ENCODE assay signal across 8 mouse cellular contexts in genomic region chr3:122360721-122361138, GRCm38 (mm10).
DNase-seq lines count a peak whose midpoint lies in the region; ATAC-seq and TF ChIP-seq lines count a peak whose summit lies in the region.

No protein-coding gene starts in this region.

- H3K36me3 ChIP-seq in lung, embryonic 16.5 days (ENCODE audit: control insufficient read depth, insufficient read depth, low read length), result no peaks in the 10 kb centered on the region
- H3K36me3 ChIP-seq in embryonic facial prominence, embryonic 14.5 days (ENCODE audit: control insufficient read depth, insufficient read depth, low read length), result no peaks in the 10 kb centered on the region
- no peaks in the 10 kb centered on the region for H3K36me3 ChIP-seq in hindbrain, embryonic 14.5 days (replicated peaks; ENCODE audit: control insufficient read depth, insufficient read depth)

- DNase-seq in lung, adult 2 months, result no peak
- peak; percentile 83 for DNase-seq in embryonic facial prominence, embryonic 14.5 days (ENCODE audit: low spot score)
- no peak for DNase-seq in hindbrain, embryonic 14.5 days (ENCODE audit: low spot score)
- DNase-seq in retina, embryonic 14.5 days (ENCODE audit: low spot score), result peak; percentile 72
- no peak for DNase-seq in cerebellum, postnatal 14 days
- DNase-seq in adrenal gland, postnatal 36 days, result no peak
- no peak for DNase-seq in frontal cortex, postnatal 36 days (ENCODE audit: low spot score in 2 of 2)

- no peaks in the 10 kb centered on the region for H3K27me3 ChIP-seq in lung, embryonic 16.5 days (ENCODE audit: control insufficient read depth, insufficient read depth, low read depth, low read length)
- H3K27me3 ChIP-seq in embryonic facial prominence, embryonic 14.5 days (replicated peaks; ENCODE audit: control insufficient read depth, insufficient read depth, low read length), result no peaks in the 10 kb centered on the region
- H3K27me3 ChIP-seq in hindbrain, embryonic 14.5 days (ENCODE audit: control insufficient read depth, insufficient read depth, low read length), result no peaks in the 10 kb centered on the region

- H3K27ac ChIP-seq in lung, embryonic 16.5 days (ENCODE audit: low read length), result no peak overlapping the region
- H3K27ac ChIP-seq in embryonic facial prominence, embryonic 14.5 days (replicated peaks; ENCODE audit: low read depth, low read length), result no peak overlapping the region; the same call in 1 of the 2 replicates
- no peak overlapping the region for H3K27ac ChIP-seq in hindbrain, embryonic 14.5 days

- no peak overlapping the region for H3K9ac ChIP-seq in lung, embryonic 16.5 days (ENCODE audit: low read length)
- H3K9ac ChIP-seq in embryonic facial prominence, embryonic 14.5 days (ENCODE audit: low read depth, low read length), result no peak overlapping the region
- H3K9ac ChIP-seq in hindbrain, embryonic 14.5 days, result no peak overlapping the region

- no peak for TF ChIP-seq POLR2A in lung, adult 2 months (IDR thresholded peaks at IDR 0.05; ENCODE audit: borderline replicate concordance, extremely low read depth, low read depth, low read length)

- no peaks in the 10 kb centered on the region for H3K9me3 ChIP-seq in lung, embryonic 16.5 days (ENCODE audit: control insufficient read depth, low read length)
- no peaks in the 10 kb centered on the region for H3K9me3 ChIP-seq in embryonic facial prominence, embryonic 14.5 days (ENCODE audit: control insufficient read depth, low read length)
- H3K9me3 ChIP-seq in hindbrain, embryonic 14.5 days (ENCODE audit: control insufficient read depth, low read length), result no peaks in the 10 kb centered on the region

- peaks cover 11% of the 10 kb centered on the region for H3K4me1 ChIP-seq in lung, embryonic 16.5 days (replicated peaks; ENCODE audit: control insufficient read depth, insufficient read depth, low read length)
- no peaks in the 10 kb centered on the region for H3K4me1 ChIP-seq in lung, adult 2 months (ENCODE audit: control insufficient read depth, insufficient read depth, low read length)
- peaks cover 29% of the 10 kb centered on the region for H3K4me1 ChIP-seq in embryonic facial prominence, embryonic 14.5 days (ENCODE audit: control insufficient read depth, insufficient read depth, low read length)
- peaks cover 8% of the 10 kb centered on the region for H3K4me1 ChIP-seq in hindbrain, embryonic 14.5 days (replicated peaks; ENCODE audit: control insufficient read depth, insufficient read depth, low read length)

- no peak for TF ChIP-seq CTCF in lung, adult 2 months (IDR thresholded peaks at IDR 0.05; ENCODE audit: insufficient read depth, low read length)

- 0 out of 2 replicates have a peak, but pooled peaks have one; percentile 29 for ATAC-seq in lung, embryonic 16.5 days (ENCODE audit: low read depth)
- peak; percentile 69; the same call in 1 of the 2 replicates for ATAC-seq in embryonic facial prominence, embryonic 14.5 days (ENCODE audit: low read depth)
- peak; percentile 49; the same call in 1 of the 2 replicates for ATAC-seq in hindbrain, embryonic 14.5 days (ENCODE audit: low FRiP score)

- H3K4me2 ChIP-seq in lung, embryonic 16.5 days (ENCODE audit: low read depth, low read length), result no peak overlapping the region
- no peak overlapping the region for H3K4me2 ChIP-seq in embryonic facial prominence, embryonic 14.5 days (ENCODE audit: low read depth, low read length)
- H3K4me2 ChIP-seq in hindbrain, embryonic 14.5 days (replicated peaks), result no peak overlapping the region

- 47% methylated on average over 5 of the region's 5 CpGs for WGBS in lung, embryonic 16.5 days
- 54% methylated on average over 5 of the region's 5 CpGs for WGBS in lung, adult 2 months
- WGBS in embryonic facial prominence, embryonic 14.5 days, result 21% methylated on average over 5 of the region's 5 CpGs
- WGBS in hindbrain, embryonic 14.5 days, result 35% methylated on average over 5 of the region's 5 CpGs

- no peak overlapping the region for H3K4me3 ChIP-seq in lung, embryonic 16.5 days (ENCODE audit: low read length)
- no peak overlapping the region for H3K4me3 ChIP-seq in lung, adult 2 months (replicated peaks; ENCODE audit: extremely low read depth, low read depth, low read length)
- H3K4me3 ChIP-seq in embryonic facial prominence, embryonic 14.5 days (ENCODE audit: low read depth, low read length), result no peak overlapping the region
- no peak overlapping the region for H3K4me3 ChIP-seq in hindbrain, embryonic 14.5 days (replicated peaks; ENCODE audit: low read length)

Comparison
In these comparisons a context has a peak if more than half of its experiments do, and no peak if none do; other contexts are left out.
1. DNase-seq: peak in embryonic facial prominence, embryonic 14.5 days (single experiment) and retina, embryonic 14.5 days (single experiment); none in lung, adult 2 months (single experiment), hindbrain, embryonic 14.5 days (single experiment), cerebellum, postnatal 14 days (0 of 2), adrenal gland, postnatal 36 days (0 of 2) and frontal cortex, postnatal 36 days (0 of 2).
2. Peak in every context shown above with its lines, with median percentiles within 50 percentile points of each other: ATAC-seq.